Mouse (Mus musculus): ENCODE results near the gene Cd248. TPM values are rescaled to one million over a fixed set of nuclear protein-coding genes. Genes with fewer than 3 reads are reported as not detected.

Cd248 gene
- polyA plus RNA-seq, 1 experiment from 2014 or later = 57.9 TPM

DNA sequence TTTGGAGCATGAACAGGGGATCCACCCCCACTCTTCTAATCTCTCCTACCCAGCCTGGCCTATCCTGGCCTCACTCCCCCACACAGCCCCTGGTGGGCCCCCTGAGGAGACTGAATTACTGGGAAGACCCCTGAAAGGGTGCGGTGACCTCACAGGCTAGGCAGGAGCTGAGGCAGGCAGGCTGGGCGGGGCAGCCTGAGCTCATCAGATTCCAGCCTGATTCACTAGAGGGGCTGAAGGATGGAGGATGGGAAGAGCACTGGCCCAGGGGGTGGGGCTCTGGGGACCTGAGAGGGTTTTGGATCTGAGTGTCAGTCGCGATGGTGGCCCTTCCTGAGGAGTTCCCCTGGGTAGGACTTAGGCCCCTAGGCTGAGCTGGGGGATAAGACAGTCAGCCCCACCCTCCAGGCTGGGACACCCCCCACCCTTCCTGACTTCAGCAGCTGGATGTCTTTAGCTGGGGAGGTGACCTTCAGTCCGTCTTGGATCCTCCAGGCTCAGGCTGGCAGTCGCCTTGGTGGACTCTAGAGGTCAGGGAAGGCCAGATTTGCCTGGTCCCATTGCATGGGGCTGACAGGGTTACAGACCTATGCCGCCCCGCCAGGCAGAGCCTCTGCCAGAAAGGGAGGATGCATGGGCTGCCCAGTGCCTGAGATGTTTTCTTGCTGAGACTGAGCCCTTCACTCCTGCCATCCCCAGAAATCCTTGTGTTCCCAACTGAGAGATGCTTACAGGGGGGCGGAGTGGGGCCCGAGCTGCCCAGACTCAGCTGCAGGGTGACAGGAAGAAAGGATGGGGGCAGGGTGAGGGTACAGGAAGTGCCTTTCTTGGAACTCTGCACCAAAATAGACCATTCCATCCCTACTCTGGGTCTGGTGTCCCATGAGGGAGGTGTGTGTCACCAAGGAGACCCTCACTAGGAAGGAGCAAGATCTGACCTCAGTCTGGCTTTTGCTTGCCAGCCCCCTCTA lies 8.8 kb upstream of the Cd248 start:
- Histone ChIP-seq H3K27me3 (ENCODE audit: control insufficient read depth, insufficient read depth, low read length) (no peaks in the 10 kb centered on the region), H3K36me3 (ENCODE audit: control insufficient read depth, insufficient read depth, low read length) (no peaks in the 10 kb centered on the region), H3K9me3 (ENCODE audit: control insufficient read depth, low read length) (no peaks in the 10 kb centered on the region), H3K27ac (ENCODE audit: low read depth, low read length) (peak overlapping the region; percentile 85), H3K4me2 (replicated peaks; ENCODE audit: low read depth, low read length) (peak overlapping the region; percentile 12), H3K9ac (ENCODE audit: low read depth, low read length) (no peak overlapping the region), H3K4me1 (ENCODE audit: control insufficient read depth, insufficient read depth, low read length) (peaks cover 41% of the 10 kb centered on the region), H3K4me3 (ENCODE audit: low read length) (no peak overlapping the region)
- WGBS = 10% methylated on average over 10 of the region's 10 CpGs
- ATAC-seq (ENCODE audit: low FRiP score, low TSS enrichment) = peak; percentile 48

DNA sequence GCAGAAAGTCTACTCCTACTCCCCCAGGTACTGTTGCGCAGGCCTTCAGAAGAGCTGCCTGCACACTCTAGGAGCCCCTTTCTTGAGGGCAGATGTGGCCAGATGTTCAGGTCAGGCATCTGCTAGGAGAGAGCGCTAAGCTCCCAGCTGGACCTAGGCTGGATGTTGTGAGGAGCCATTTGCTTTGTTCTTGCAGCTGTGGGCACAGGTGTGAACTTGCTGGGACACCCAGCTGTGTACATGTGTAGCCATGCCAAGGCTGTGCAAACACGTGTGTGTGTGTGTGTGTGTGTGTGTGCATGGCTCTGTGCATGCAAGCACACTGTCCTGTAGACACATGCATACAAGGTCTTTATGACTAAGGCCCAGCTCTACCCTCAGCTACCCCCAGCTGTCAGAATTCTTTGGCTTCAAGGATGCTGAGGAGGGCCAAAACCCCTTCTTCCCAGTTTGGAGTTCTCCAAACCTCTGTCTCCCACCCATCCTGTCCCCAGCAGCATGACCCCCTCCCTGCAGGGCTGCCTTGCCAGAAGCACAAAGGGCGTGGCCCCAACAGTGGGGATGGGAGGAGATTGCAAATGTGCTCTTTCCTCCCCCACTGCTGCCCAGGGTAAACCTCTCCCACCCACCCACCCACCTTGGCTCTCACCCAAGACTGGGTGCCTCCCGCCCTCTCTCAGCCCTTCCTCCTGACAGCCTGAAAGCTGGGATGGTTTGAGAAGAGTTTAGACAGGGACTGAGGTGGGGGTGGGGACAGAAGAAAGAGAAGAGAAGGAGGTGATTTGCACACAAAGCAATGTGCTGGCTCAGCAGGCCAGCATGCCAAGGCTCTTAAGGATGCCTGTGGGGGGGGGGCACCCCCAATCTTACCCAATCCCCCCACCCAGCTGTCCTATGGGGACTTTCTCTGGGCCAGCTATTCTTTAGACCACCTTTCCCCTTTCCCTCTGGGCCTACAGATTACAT lies 7.2 kb upstream of the Cd248 start:
- WGBS = 27% methylated on average over 5 of the region's 5 CpGs
- H3K4me2 ChIP-seq (replicated peaks; ENCODE audit: low read depth, low read length) = no peak overlapping the region
- H3K27ac ChIP-seq (ENCODE audit: low read depth, low read length) = peak overlapping the region; percentile 85
- H3K27me3 ChIP-seq (ENCODE audit: control insufficient read depth, insufficient read depth, low read length) = no peaks in the 10 kb centered on the region
- H3K4me3 ChIP-seq (ENCODE audit: low read length) = no peak overlapping the region
- H3K9me3 ChIP-seq (ENCODE audit: control insufficient read depth, low read length) = no peaks in the 10 kb centered on the region
- peaks cover 50% of the 10 kb centered on the region for H3K4me1 ChIP-seq (ENCODE audit: control insufficient read depth, insufficient read depth, low read length)
- H3K9ac ChIP-seq (ENCODE audit: low read depth, low read length) = no peak overlapping the region
- peak; percentile 5; the same call in 1 of the 2 replicates for ATAC-seq (ENCODE audit: low FRiP score, low TSS enrichment)
- H3K36me3 ChIP-seq (ENCODE audit: control insufficient read depth, insufficient read depth, low read length) = no peaks in the 10 kb centered on the region

DNA sequence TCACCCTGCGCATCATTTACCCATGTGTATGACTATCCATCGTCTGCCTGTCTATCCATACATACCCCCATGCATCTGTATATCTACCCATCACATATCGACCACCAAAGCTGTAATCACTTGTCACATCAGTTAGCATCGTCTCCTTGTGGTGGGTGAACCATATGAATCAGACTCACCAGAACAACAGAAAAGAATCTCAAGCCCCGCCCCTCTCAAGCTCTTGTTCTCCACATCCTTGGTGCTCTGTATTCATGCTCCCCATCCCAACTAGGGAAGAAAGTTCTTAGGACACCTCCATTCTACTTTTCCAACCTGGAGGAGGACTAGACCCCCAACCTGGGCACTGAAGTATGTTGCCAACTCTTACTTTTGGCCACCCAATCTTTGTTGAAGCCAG lies 5.8 kb upstream of the Cd248 start:
- Histone ChIP-seq H3K4me2 (replicated peaks; ENCODE audit: low read depth, low read length) (no peak overlapping the region), H3K9ac (ENCODE audit: low read depth, low read length) (no peak overlapping the region), H3K27me3 (ENCODE audit: control insufficient read depth, insufficient read depth, low read length) (no peaks in the 10 kb centered on the region), H3K4me3 (ENCODE audit: low read length) (no peak overlapping the region), H3K9me3 (ENCODE audit: control insufficient read depth, low read length) (no peaks in the 10 kb centered on the region), H3K4me1 (ENCODE audit: control insufficient read depth, insufficient read depth, low read length) (peaks cover 44% of the 10 kb centered on the region), H3K36me3 (ENCODE audit: control insufficient read depth, insufficient read depth, low read length) (no peaks in the 10 kb centered on the region), H3K27ac (ENCODE audit: low read depth, low read length) (no peak overlapping the region)
- WGBS = 89% methylated on average over 5 of the region's 5 CpGs
- no peak for ATAC-seq (ENCODE audit: low FRiP score, low TSS enrichment)

DNA sequence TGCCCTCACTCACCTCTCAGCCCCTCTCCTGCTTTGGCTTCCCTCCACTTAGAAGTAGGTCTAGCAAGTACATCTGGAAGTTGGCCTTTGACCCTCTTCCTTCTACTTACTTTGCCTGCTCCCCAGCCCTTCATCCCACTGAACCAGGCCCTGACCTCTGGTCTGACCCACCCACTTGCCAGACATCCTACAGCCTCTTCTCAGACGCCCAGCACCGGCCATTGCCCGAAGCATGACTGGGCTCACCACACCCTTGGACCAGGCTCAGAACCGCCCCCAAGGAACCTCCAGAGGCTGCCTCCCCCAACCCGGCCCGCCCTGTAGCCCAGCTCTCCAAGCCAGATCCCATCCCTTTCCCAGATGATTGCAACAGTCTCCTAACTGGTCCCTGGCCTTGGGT lies 5.4 kb upstream of the Cd248 start:
- Histone ChIP-seq H3K27me3 (ENCODE audit: control insufficient read depth, insufficient read depth, low read length) (no peaks in the 10 kb centered on the region), H3K9me3 (ENCODE audit: control insufficient read depth, low read length) (no peaks in the 10 kb centered on the region), H3K4me3 (ENCODE audit: low read length) (no peak overlapping the region), H3K4me2 (replicated peaks; ENCODE audit: low read depth, low read length) (no peak overlapping the region), H3K9ac (ENCODE audit: low read depth, low read length) (no peak overlapping the region), H3K36me3 (ENCODE audit: control insufficient read depth, insufficient read depth, low read length) (no peaks in the 10 kb centered on the region), H3K27ac (ENCODE audit: low read depth, low read length) (no peak overlapping the region), H3K4me1 (ENCODE audit: control insufficient read depth, insufficient read depth, low read length) (peaks cover 47% of the 10 kb centered on the region)
- ATAC-seq (ENCODE audit: low FRiP score, low TSS enrichment) = no peak
- WGBS = 55% methylated on average over 6 of the region's 6 CpGs

DNA sequence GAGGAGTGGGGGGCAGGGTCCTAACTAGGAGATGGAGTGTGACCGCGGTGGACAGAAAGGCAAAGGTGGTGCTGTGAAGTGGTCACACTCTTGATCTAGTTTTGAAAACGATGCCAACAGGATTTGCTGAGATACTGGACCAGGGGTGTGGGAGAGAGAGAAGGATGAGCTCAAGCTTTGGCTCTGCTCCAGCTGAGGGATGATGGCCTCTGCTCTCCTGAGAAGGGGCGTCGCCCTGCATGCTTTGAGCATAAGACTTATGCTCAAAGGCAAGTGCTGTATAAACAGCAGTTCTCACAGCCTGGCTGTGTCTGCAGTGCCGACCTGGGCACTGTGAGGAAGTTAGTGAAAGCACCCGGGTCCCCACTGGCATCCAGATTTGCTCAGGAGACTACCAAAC lies 2.8 kb upstream of the Cd248 start:
- H3K4me2 ChIP-seq (replicated peaks; ENCODE audit: low read depth, low read length) = no peak overlapping the region
- no peak for ATAC-seq (ENCODE audit: low FRiP score, low TSS enrichment)

DNA sequence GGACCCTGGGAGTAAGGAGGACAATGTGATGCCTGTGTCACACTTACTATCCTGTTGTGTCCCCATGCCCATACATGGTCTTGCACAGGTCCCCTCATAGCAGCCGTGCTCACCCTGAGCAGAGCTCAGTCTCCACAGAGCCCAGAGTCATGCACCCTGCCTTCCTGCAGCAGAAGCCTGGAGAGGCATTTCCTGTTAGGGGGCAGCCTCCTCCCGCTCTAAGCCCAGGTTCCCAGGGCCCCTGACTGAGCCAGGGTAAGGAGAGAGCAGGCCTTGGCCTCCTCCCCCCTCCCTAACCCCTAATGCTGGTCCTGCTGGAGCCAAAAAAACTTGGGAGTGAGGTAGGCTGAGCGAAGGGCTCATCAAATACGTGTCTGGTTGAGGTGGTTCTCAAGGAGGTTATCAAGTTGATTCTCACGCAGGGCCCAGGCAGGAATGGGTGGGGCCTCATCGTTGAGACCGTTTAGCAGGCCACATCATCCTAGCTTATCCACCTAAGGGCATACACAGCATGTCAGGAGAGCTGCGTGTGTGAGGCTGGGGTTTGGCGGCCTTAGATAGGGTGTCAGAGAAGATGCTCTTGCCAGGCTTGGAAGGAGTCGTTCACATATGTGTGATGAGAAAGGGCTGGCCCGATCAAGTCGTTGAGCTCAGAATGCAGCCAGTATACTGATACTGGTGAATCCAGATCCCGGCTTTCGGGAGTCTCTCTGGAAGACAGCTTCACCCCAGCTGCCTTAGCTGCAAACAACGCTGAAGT lies 658 bp upstream of the Cd248 start:
- peak overlapping the region; percentile 52 for H3K4me2 ChIP-seq (replicated peaks; ENCODE audit: low read depth, low read length)
- peaks cover 9% of the 10 kb centered on the region for H3K27me3 ChIP-seq (ENCODE audit: control insufficient read depth, insufficient read depth, low read length)
- ATAC-seq (ENCODE audit: low FRiP score, low TSS enrichment) = no peak
- H3K4me3 ChIP-seq (ENCODE audit: low read length) = peak overlapping the region; percentile 46
- H3K36me3 ChIP-seq (ENCODE audit: control insufficient read depth, insufficient read depth, low read length) = no peaks in the 10 kb centered on the region
- H3K9ac ChIP-seq (ENCODE audit: low read depth, low read length) = peak overlapping the region; percentile 50; the same call in 1 of the 2 replicates
- H3K4me1 ChIP-seq (ENCODE audit: control insufficient read depth, insufficient read depth, low read length) = peaks cover 42% of the 10 kb centered on the region
- 7% methylated on average over 15 of the region's 15 CpGs for WGBS
- peak overlapping the region; percentile 89 for H3K27ac ChIP-seq (ENCODE audit: low read depth, low read length)
- H3K9me3 ChIP-seq (ENCODE audit: control insufficient read depth, low read length) = no peaks in the 10 kb centered on the region

More for the DNA sequence above, 2.8 kb upstream of the Cd248 start:
- WGBS = 58% methylated on average over 7 of the region's 7 CpGs
- no peak overlapping the region for H3K9ac ChIP-seq (ENCODE audit: low read depth, low read length)
- peaks cover 9% of the 10 kb centered on the region for H3K27me3 ChIP-seq (ENCODE audit: control insufficient read depth, insufficient read depth, low read length)
- H3K4me1 ChIP-seq (ENCODE audit: control insufficient read depth, insufficient read depth, low read length) = peaks cover 44% of the 10 kb centered on the region
- H3K4me3 ChIP-seq (ENCODE audit: low read length) = no peak overlapping the region
- no peaks in the 10 kb centered on the region for H3K36me3 ChIP-seq (ENCODE audit: control insufficient read depth, insufficient read depth, low read length)
- H3K9me3 ChIP-seq (ENCODE audit: control insufficient read depth, low read length) = no peaks in the 10 kb centered on the region
- H3K27ac ChIP-seq (ENCODE audit: low read depth, low read length) = no peak overlapping the region; the same call in 1 of the 2 replicates

DNA sequence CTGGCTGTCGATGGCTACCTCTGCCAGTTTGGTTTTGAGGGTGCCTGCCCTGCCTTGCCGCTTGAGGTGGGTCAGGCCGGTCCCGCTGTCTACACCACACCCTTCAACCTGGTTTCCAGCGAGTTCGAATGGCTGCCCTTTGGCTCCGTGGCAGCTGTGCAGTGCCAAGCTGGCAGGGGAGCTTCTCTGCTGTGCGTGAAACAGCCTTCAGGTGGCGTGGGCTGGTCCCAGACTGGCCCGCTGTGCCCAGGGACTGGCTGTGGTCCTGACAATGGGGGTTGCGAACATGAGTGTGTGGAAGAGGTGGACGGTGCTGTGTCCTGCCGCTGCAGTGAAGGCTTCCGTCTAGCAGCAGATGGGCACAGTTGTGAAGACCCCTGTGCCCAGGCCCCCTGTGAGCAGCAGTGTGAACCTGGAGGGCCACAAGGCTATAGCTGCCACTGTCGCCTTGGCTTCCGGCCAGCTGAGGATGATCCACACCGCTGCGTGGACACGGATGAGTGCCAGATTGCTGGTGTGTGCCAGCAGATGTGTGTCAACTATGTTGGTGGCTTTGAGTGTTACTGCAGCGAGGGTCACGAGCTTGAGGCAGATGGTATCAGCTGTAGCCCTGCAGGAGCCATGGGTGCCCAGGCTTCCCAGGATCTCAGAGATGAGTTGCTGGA lies 824 bp downstream of the Cd248 start:
- H3K4me1 ChIP-seq (ENCODE audit: control insufficient read depth, insufficient read depth, low read length) = peaks cover 47% of the 10 kb centered on the region
- no peaks in the 10 kb centered on the region for H3K9me3 ChIP-seq (ENCODE audit: control insufficient read depth, low read length)
- peak overlapping the region; percentile 21; the same call in 1 of the 2 replicates for H3K27ac ChIP-seq (ENCODE audit: low read depth, low read length)
- no peaks in the 10 kb centered on the region for H3K36me3 ChIP-seq (ENCODE audit: control insufficient read depth, insufficient read depth, low read length)
- peak overlapping the region; percentile 50 for H3K9ac ChIP-seq (ENCODE audit: low read depth, low read length)
- no peak for ATAC-seq (ENCODE audit: low FRiP score, low TSS enrichment)
- peak overlapping the region; percentile 52 for H3K4me2 ChIP-seq (replicated peaks; ENCODE audit: low read depth, low read length)
- 38% methylated on average over 21 of the region's 21 CpGs for WGBS
- H3K27me3 ChIP-seq (ENCODE audit: control insufficient read depth, insufficient read depth, low read length) = peaks cover 9% of the 10 kb centered on the region
- peak overlapping the region; percentile 46 for H3K4me3 ChIP-seq (ENCODE audit: low read length)

DNA sequence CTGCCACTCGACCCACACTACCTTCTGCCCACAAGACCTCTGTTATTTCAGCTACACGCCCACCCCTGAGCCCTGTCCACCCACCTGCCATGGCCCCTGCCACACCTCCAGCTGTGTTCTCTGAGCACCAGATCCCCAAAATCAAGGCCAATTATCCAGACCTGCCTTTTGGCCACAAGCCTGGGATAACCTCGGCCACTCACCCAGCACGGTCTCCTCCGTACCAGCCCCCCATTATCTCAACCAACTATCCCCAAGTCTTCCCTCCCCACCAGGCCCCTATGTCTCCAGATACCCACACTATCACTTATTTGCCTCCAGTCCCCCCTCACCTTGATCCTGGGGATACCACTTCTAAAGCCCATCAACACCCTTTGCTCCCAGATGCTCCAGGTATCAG lies 1.6 kb downstream of the Cd248 start:
- no peak for ATAC-seq (ENCODE audit: low FRiP score, low TSS enrichment)
- 78% methylated on average over 5 of the region's 5 CpGs for WGBS
- Histone ChIP-seq H3K27ac (ENCODE audit: low read depth, low read length) (no peak overlapping the region), H3K4me2 (replicated peaks; ENCODE audit: low read depth, low read length) (peak overlapping the region; percentile 52), H3K9me3 (ENCODE audit: control insufficient read depth, low read length) (no peaks in the 10 kb centered on the region), H3K9ac (ENCODE audit: low read depth, low read length) (no peak overlapping the region), H3K27me3 (ENCODE audit: control insufficient read depth, insufficient read depth, low read length) (peaks cover 9% of the 10 kb centered on the region), H3K4me1 (ENCODE audit: control insufficient read depth, insufficient read depth, low read length) (peaks cover 47% of the 10 kb centered on the region), H3K36me3 (ENCODE audit: control insufficient read depth, insufficient read depth, low read length) (no peaks in the 10 kb centered on the region), H3K4me3 (ENCODE audit: low read length) (peak overlapping the region; percentile 46)

All from kidney, embryonic 14.5 days (tissue).